Mouse (Mus musculus) spleen, postnatal 14 days (tissue): ENCODE data around the gene Mphosph6.

Source experiments
- DNase-seq, 2 experiments: peaks; one replicate each; pipeline ENCODE4 v3.0.0; 2021 to 2022; ENCODE audit warnings: low spot score in 2 of 2

Mphosph6 gene

DNA sequence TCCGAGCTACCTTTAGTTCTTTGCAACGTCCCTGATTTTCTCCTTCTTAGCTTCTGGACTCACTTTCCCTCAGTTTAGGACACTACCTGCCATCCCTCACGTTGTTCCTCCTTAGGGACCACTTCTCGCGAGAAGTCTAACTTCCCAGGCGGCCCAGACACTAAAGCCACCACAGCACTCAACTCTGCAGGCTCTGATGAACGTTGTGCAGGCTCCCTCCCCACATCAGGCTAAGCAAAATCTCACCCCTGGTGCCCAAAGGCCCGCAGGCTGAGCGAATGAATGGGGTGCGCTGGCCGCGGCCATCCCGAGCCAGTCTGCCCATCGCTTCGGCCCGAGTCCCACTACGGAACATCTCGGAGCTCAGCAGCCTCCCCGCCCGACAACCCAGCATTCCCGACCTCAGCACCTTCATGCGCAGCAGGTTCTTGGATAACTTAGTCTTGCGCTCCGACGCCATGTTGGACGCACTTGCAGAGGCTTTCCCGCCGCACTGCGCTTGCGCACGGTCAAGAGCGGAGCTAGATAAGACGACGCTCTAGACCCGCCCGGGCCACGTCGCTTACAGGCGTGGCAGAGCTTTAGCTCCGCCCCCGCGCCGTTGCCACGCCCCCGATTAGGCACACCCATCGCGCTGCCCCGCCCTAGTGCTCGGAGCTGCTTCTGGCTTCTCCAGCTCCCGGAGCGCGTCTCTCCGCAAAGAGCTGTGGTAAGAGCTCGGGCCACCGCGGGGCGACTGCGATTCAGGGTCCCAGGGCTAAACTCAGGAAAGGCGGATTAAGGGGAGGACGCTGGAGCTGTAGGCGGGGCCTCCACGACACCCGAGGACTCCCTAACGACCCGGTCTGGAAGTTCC is at the start of gene Mphosph6:
TSS of gene Mphosph6 (minus strand) at position 501 of the 856 bp plus-strand sequence.
- peak; percentile 92 to 94 for DNase-seq

DNA sequence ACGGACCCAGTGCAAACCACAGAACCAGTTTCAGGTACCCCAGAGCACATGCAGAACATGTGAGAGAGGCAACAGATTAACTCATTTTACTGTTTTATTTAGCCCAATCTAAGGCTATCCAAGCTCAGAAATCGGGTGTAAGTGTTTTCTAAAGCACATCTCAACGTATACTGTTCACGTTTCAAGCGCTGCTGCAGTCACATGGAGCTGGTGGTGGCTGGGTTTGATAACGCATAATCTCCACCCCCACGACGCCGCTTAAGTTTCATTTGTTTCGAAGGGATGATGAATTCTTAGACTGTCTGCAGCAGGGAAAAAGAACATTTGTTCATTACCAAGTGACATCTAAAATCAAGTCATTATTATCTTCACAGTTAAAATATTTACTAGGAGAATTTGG is 48.7 kb upstream of the Mphosph6 start:
- DNase-seq: no peak

DNA sequence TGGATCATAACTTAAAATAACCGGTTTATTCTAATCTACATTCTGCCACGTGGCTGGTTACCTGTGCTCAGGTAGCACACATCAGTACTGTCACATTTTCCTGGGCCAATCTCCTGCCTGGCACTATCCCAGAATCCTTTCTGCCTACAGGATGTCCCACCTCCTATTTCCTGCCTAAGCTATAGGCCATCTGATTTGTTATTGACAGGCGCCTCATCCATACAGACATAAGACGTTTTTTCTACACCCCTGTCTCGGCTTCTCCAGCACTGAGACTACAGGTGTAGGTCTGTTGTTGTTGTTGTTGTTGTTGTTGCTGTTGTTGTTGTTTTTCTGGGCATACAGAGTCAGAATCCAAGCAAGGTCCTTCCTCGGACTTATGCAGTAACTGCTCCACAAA is 46.1 kb upstream of the Mphosph6 start:
- DNase-seq: no peak

DNA sequence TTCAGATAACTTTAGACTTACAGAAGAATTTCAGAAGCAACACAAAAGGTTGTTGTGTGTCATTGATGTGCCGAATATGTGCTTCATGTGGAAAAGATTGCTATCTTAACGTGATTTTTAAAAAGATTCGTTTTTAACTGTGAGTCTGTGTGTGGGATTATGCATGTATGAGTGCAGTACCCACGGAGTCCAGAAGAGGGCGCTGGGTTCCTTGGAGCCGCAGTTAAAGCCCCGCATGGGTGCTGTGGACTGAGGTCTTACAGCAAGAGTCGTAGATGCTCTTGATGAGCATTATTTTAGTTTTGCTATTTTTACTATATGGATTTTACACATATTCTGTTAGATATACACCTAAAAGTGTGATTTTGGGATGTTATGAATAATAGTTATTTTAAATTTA is 42.0 kb upstream of the Mphosph6 start:
- DNase-seq: no peak

DNA sequence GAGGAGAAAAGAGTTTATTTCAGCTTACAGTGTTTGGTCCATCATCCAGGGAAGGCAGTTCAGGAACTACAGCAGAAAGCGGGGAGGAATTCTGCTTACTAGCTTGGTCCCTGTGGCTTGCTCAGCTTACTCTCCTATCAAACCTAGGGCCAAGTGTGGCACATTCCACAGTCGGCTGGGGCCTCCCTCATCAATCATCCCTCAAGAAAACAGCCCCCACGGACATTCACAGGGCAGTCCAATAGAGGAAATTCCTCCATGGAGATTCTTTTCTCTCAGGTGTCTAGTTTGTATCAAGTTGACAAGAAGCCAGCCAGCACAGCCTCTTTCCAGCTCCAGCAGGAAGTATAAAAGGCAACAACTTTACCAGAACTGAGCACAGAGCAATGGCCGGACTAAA is 11.8 kb upstream of the Mphosph6 start:
- no peak for DNase-seq

DNA sequence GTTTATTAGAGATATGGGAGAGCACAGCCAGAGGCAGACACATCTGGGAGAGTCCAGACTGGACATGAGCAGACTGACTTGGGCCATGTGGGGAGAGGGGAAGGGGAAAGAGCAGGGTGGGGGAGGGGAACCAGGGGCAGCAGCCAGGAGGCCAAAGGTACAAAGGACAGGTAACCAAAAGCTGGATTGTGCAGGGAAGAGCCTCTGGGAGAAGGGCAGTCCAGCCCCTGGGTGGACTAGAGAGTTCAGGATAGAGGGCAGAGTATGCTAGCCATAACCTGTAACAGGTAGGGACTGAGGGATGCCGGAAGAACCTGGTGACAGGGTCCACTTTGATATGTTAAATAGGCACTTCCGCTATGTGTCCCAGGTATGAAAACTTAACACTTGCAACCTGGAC is 8.9 kb upstream of the Mphosph6 start:
- no peak for DNase-seq

DNA sequence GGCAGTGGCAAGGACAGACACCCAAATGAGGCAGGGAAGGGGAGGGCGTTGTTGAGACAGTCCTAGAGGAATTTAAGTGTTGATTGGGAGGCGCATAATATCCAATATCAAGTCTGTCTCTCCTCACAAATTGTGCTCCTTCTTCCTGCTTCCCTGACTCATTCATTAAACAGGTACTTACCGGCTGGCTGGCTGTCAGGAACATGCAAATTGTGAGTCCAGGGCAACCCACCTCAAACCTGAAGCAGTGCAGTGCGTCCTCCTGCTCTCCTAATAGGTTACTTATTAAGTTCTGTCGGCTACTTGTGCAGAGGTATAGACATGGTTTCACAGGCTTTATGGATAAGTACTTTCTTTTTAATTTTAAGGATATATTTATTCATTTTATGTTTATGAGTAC is 3.7 kb upstream of the Mphosph6 start:
- DNase-seq: no peak

DNA sequence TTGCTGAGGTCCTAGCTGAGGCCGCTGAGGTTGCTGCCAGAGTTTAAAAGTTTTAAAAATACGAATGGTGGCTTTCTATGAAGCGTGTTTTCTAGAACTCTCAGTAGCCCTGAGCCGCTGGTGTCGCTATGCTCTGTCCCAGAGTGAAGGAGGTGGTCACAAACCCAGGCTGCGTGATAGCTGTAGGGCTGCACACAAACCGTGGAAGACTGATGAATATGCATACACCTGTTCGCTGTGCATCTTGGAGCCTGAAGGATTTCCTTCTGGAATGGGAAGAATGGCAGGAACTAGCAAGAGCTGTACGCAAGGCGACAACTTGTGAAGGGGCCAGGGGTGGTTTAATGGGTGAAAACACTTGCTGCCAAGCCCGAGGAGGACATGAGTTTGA is 551 bp upstream of the Mphosph6 start:
- no peak for DNase-seq

DNA sequence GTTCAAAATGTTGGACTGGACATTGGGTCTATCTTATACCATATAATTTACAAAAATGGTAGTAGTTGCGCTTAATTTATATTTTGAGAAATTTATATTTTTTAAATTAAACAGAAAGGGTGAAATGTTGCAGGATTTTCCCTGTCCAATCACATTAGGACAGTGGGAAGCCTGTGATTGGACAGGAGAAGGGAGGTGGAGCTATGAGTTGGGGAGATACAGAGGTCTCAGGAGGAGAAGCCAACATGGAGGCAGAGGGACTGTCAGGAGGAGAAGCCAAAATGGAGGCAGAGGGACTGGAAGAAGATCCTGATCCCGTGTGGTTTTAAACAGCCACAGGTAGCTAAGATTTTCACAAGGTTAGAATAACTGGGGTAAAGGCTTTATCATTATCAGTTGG is 3.7 kb downstream of the Mphosph6 start:
- DNase-seq: no peak

DNA sequence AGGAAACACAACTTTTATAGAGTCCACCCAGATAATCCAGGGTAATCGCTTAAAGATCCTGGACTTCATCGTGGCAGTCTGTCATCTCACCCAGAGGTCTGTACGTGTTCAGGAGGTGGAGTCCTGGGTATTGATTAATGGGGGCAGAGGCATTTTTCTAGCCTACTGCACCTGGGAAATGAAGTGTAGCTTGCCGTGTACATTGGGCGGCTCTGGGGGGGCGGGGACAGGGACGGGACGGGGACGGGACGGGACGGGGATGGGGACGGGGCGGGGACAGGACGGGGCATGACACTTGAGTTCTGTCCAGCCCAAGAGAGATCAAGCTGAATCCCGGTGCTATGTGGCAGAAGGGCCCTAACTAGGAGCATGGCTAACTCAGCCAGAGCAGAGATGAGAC is 5.3 kb downstream of the Mphosph6 start:
- no peak for DNase-seq

DNA sequence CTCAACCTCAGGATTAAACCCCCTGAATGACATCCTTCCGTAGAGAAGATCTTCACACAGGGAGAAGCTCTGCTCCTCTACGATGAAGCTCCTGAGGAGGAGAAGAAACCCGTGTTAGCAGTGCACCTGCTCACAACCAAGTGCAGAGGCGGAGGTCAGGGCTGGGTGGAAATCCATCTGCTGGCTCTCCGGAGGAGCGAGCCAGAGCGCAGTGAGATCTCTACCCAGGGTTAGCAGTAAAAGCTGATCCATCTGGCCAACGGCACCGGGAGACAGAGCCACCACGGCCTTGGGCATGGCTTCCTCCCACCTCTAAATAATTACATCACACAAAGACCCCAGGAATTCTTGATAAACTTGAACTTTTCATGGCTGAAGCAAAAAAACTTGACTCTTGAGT is 7.2 kb downstream of the Mphosph6 start:
- DNase-seq: no peak

DNA sequence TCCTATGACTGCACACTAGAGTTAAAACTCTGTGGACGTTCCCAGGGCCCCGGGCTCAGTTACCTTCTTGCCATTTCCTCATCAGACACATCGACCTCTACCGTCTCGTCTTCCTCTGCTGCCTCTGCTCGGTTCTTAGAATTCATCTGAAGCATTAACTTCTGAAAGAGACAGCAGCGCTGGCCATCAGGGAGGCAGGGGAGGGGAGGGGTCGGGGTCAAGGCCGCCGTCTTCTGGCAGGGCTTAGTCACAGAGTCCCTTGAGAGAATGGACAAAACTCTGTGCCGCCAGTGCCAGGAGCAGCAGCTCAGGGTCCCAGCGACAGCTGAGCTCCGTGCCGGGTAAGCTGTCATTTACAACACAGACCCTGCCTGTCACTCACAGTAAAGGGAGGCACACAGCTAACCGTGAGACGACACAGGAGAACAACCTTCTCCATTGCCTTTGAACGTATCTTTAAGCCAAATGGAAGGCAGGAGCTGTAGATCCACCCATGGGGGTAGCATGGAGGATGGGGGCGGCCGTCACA is 9.1 kb downstream of the Mphosph6 start:
- no peak for DNase-seq

DNA sequence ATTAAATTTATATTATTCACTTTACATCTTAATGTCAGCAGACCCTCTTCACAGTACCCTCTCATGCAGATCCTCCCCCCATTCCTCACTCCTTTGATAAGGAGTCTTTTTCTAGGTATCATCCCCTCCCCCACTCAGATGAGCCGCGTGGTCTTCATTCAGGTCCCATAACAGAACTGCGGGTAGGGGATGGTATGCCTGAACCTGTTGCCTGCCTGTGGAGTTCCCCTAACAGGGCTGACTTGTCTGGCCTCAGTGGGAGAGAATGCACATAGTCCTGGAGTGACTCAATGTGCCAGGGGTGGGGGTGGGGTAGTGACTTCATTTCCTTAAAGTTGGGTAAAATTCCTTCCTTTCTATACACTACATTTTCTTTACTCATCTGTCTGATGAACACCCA is 15.3 kb downstream of the Mphosph6 start:
- DNase-seq: no peak

DNA sequence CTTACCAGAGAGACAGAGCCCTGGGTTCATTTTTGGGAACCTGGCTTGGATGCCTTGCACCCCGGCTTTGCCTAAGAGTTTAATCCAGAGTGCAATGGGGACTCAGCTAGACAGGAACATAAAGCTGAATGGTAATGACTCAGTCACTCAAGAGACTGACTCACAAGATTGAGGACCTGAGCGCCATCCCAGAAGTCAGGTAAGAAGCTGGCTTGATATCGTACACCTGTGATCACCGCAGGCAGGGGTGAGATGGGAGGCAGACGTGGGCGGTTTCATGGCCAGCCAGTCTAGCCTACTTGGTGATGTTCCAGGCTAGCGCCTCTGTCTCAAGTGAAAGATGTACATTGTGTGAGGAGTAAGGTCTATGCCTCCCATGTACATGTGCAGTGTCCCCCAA is 18.7 kb downstream of the Mphosph6 start:
- DNase-seq: no peak

DNA sequence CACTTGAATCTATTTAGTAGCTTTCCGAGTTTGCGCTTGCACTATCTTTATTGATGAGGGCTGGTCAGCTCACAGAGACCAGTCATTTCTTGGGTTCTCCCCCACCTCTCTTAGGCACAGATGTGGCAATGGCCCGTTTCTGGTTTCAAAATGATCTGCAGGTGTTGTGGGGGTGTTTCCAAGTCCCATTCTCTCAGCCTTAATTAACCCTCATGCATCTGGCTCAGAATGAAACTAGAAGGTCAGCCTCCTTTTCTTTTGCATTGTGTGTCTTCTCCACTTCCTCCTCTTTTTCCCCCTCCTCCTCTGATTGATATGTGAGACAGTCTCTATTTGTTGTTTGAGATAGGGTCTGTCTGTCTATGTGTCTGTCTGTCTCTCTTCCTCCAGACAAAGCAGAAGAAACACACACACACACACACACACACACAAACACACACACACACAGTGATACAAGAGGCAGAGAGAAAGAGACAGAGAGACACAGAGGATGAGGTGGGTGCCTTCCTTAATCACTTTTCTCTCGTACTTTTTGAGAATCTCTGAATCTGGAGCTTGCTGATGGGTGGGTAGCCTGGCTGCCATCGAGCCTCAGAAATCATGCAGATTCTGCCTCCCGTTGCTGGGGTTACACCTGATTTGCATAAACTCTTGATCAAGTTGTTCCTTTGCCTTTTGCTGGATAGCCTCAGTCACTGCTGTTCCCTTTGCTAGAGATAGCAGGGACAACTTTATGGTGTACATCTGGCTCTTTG is 20.2 kb downstream of the Mphosph6 start:
- DNase-seq: no peak

DNA sequence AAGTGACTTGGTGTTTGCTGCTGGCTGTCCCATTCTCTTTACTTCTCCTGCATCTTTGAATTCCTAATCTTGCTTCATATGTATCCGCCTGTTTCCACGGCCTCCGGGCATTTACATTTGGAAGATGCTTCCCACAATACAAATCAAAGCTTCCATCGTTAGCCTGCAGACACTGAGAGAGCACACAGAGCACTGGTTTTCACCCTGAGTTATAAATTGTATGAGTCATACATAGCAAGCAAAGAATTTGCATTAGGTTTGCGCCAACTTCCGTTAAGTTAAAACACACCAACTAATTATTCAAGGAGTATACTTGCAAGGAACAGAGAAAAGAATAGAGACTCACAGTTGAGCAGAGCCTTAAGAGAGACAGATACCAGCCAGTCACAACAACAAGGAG is 22.4 kb downstream of the Mphosph6 start:
- no peak for DNase-seq

DNA sequence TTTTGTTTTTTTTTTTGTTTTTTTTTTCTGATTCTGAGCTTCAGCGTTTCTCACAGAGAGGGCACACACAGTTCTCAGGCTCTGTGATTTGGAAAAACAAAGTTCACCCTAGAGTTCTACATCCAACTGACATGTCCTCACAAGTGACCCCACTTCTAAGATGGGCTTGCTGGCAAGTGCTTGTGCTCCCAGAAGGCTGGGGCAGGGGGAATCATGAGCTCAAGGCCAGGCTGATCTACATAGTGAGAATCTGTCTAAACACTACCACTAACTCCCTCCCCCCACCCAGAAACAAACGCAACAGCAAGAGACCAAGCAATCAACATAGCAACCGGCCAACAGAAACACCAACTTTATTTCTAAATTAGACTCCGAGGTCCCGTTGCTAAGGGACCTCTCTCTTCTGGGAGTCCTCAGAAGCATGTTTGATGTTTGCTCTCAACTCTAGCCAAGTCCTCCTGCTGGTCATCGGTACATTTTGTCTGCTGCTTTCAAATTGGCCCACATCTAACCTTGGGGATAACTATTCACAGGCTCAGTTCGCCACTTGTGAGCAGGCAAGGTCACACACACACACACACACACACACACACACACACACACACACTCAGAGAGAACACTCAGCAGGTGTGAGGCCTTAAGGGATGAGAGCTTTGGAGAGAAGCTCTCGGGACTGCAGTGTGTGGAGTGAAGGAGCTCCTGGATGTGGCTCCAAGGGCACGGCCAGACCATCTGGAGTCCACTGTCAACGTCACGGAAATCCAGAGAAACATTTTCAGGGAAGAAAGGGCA is 23.0 kb downstream of the Mphosph6 start:
- no peak for DNase-seq

DNA sequence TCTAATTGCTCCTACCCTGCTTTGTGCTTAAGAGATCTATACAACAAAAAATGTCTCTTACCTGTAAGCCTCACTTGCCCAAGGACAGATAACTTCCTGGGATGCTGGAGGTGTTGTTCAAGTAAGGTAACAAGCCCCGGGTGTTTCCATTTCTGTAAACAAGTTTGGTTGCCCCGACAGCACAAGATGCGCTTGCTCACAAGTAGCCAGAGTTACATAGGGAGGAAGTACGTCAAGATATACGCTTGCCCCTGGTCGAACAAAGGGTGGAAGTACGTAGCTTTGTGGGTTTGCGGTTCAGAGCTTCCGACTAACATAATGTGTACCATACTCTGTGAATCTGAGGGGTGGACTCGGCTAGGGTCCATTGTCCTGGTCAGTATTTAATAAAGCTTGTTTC is 25.7 kb downstream of the Mphosph6 start:
- DNase-seq: no peak

DNA sequence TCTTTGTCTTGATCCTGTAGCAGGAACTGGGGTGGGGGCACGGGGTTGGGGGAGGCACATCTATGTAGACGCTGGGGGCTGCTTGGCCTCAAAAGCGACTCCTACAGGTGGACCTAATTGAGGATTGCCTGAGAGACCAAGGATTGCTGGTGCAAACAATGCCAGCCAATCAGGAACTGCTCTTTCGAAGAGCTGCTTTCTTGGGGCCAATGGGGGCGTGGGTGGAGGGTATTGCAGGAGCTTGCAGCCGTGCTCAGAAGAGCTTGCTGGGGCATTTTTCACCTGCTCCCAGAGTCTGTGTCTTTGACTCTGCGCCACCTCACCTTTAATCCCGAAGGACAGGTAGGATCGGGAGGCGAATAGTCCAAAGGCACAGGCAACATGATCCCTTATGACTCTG is 26.1 kb downstream of the Mphosph6 start:
- no peak for DNase-seq

DNA sequence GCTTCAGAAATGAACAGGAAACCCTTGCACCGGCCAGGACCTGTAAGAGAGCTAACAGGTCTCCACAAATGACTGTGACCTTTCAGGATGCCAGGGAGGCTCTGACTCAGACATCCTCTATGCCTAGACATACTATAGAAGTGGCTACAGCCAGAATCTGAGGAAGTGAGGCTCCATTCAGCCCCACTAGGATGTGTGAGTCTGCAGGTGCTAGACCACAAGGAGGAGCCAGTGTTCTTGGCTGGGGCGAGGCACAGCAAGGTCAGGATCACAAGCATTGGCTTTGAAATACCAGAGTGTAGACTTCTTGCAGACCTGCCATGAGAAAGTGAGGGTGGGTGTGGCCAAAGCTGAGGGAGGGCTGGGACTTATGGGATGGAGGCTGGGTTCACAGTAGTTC is 29.1 kb downstream of the Mphosph6 start:
- no peak for DNase-seq

DNA sequence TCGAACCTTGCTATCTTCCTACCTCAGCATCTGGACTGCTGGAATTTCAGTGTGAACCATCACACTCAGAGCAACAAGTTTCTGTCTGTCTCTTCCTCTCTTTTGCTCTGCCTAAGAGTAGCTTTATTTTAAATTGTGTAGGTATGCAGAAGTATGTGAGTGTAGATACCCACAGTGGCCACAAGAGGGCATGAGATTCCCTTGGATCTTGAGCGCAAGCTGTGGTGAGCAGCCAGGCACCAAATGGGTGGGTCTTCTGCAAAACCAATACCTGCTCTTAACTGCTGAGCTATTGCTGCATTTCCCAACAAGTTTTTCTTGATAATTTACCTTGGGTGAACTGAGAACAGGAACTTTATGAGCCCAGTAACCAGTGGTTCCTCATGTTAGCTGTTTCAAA is 29.6 kb downstream of the Mphosph6 start:
- peak in 1 of 2 experiments; percentile 13 for DNase-seq
